Mouse (Mus musculus) cerebellum, postnatal 36 days (tissue): ENCODE results near the gene Gse1.
A peak's percentile ranks its signal among the peaks of the same experiment; 100 is the strongest.

ENCODE experiments used
- DNase-seq, 2 experiments: peaks; one replicate each; pipeline ENCODE4 v3.0.0; 2021 to 2022; ENCODE audit warnings: mixed read lengths in 2 of 2

Gse1 gene

GRCm38 (mm10) chr8:120560535-120560934 lies 332.3 kb downstream of the Gse1 start:
- DNase-seq, result no peak

GRCm38 (mm10) chr8:120561539-120562435 lies 333.5 kb downstream of the Gse1 start:
- peak in 1 of 2 experiments; percentile 47 for DNase-seq

- DNase-seq, result no peak
Measured at GRCm38 (mm10) chr8:120562680-120563347, 334.6 kb downstream of the Gse1 start.

- no peak for DNase-seq
Measured at GRCm38 (mm10) chr8:120563348-120563724, 335.1 kb downstream of the Gse1 start.

- peak; percentile 67 to 68 for DNase-seq
Measured at GRCm38 (mm10) chr8:120563851-120564837, 335.9 kb downstream of the Gse1 start.

GRCm38 (mm10) chr8:120565151-120565711 lies 337.0 kb downstream of the Gse1 start:
- no peak for DNase-seq

GRCm38 (mm10) chr8:120566681-120567080 lies 338.4 kb downstream of the Gse1 start:
- DNase-seq, result peak; percentile 57 to 66

GRCm38 (mm10) chr8:120567731-120568130 lies 339.5 kb downstream of the Gse1 start:
- DNase-seq, result no peak

GRCm38 (mm10) chr8:120568164-120568798 lies 340.0 kb downstream of the Gse1 start:
- DNase-seq, result no peak

- DNase-seq, result no peak
Measured at GRCm38 (mm10) chr8:120569123-120569522, 340.9 kb downstream of the Gse1 start.

GRCm38 (mm10) chr8:120569939-120570715 lies 341.9 kb downstream of the Gse1 start:
- DNase-seq, result peak; percentile 80 to 81

GRCm38 (mm10) chr8:120571561-120571960 lies 343.3 kb downstream of the Gse1 start:
- no peak for DNase-seq

GRCm38 (mm10) chr8:120572534-120572933 lies 344.3 kb downstream of the Gse1 start:
- DNase-seq, result peak; percentile 54 to 65

GRCm38 (mm10) chr8:120573866-120574265 lies 345.6 kb downstream of the Gse1 start:
- DNase-seq, result no peak

- no peak for DNase-seq
Measured at GRCm38 (mm10) chr8:120574941-120575340, 346.7 kb downstream of the Gse1 start.

- DNase-seq, result no peak
Measured at GRCm38 (mm10) chr8:120575801-120576200, 347.5 kb downstream of the Gse1 start.

- DNase-seq, result peak in 1 of 2 experiments; percentile 53
Measured at GRCm38 (mm10) chr8:120577821-120578220, 349.6 kb downstream of the Gse1 start.

GRCm38 (mm10) chr8:120580336-120581000 lies 352.2 kb downstream of the Gse1 start:
- no peak for DNase-seq

GRCm38 (mm10) chr8:120581329-120581728 lies 353.1 kb downstream of the Gse1 start:
- no peak for DNase-seq

- DNase-seq, result no peak
Measured at GRCm38 (mm10) chr8:120581811-120582210, 353.6 kb downstream of the Gse1 start.
